Mouse (Mus musculus) liver, embryonic 13.5 days (tissue): Measurements from ENCODE around the gene Dnajc5. TPM values are rescaled to one million over a fixed set of nuclear protein-coding genes. Genes with fewer than 3 reads are reported as not detected.
"Not testable (repeated sequence)": the region's sequence is repeated elsewhere in the genome, so short reads cannot be mapped to it uniquely, and the experiment has no call there.

Experiments
- ATAC-seq: fragments of 200-750 bp; cut with Nextera tagmentation; 2 replicates; pipeline ENCODE4 v1.8.0; 2017; ENCODE audit warnings: low read depth, mild to moderate bottlenecking, moderate number of reproducible peaks, moderate library complexity
- DNase-seq: peaks from one replicate; pipeline ENCODE4 v3.0.0; 2022
- H3K27ac ChIP-seq: fragments of 300-500 bp; sonication (generic); 2 replicates; pipeline ENCODE4 v1.5.1; 2015; ENCODE audit warnings: moderate library complexity, mild to moderate bottlenecking, inconsistent platforms
- H3K27me3 ChIP-seq: fragments of 300-500 bp; sonication (generic); 2 replicates; pipeline ENCODE4 v1.6.1; 2015; ENCODE audit warnings: mild to moderate bottlenecking, inconsistent platforms
- H3K36me3 ChIP-seq: fragments of 300-500 bp; sonication (generic); 2 replicates; pipeline ENCODE4 v1.6.1; 2015; ENCODE audit warnings: mild to moderate bottlenecking, inconsistent platforms
- H3K4me1 ChIP-seq: fragments of 300-500 bp; sonication (generic); replicated peaks from 2 replicates; pipeline ENCODE4 v1.6.1; 2015; ENCODE audit warnings: inconsistent platforms
- H3K4me2 ChIP-seq: fragments of 300-500 bp; sonication (generic); 2 replicates; pipeline ENCODE4 v1.6.1; 2015; ENCODE audit warnings: inconsistent platforms, mild to moderate bottlenecking, moderate library complexity
- H3K4me3 ChIP-seq: fragments of 300-500 bp; sonication (generic); replicated peaks from 2 replicates; pipeline ENCODE4 v1.5.1; 2015; ENCODE audit warnings: mild to moderate bottlenecking, inconsistent platforms
- H3K9ac ChIP-seq: fragments of 300-500 bp; sonication (generic); 2 replicates; pipeline ENCODE4 v1.6.1; 2015; ENCODE audit warnings: mild to moderate bottlenecking, inconsistent platforms
- H3K9me3 ChIP-seq: fragments of 300-500 bp; sonication (generic); replicated peaks from 2 replicates; pipeline ENCODE4 v1.6.1; 2016; ENCODE audit warnings: inconsistent platforms
- WGBS: fragments of 180-500 bp; shearing (Covaris S2); methylation state at CpG from one replicate; pipeline ENCODE4 v1.1.7; 2015; ENCODE audit not compliant: insufficient replicate concordance; 5-methylcytosine and 5-hydroxymethylcytosine counted together
- polyA plus RNA-seq: library from polyadenylated mRNA; unstranded; fragments of >200 nt; fragmentation: Nextera tagmentation; extraction: Ambion mirVana; gene quantifications from 2 replicates; pipeline ENCODE4 v1.2.1, GENCODE M21; 2015

Dnajc5 gene
- polyA plus RNA-seq, 1 experiment from 2014 or later: 29.6 TPM

DNA sequence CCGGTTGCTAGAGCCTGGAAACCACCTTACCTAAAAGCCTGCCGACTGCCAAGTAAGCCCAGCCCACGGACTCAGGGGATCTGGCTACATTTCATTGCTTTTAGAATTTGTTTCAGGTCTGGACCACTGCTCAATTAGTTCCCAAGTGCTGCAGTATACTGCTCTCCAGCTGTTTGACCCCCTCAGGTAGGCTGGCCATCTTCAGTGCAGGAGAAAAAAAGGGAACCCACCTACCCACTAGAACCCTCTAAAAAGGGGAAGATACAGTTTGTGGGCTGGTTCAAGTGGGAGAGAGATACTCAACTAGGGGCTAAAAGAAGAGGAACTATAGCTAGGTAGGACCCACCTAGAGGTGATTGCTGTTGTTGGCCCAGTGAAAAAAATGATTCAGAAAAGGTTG is 28.1 kb upstream of the Dnajc5 start:
- ATAC-seq (no peak), DNase-seq (no peak)
- Histone ChIP-seq H3K27ac (peak overlapping the region; percentile 43; the same call in 1 of the 2 replicates), H3K9ac (peak overlapping the region; percentile 7; the same call in 1 of the 2 replicates), H3K4me3 (no peak overlapping the region), H3K36me3 (no peaks in the 10 kb centered on the region), H3K4me2 (peak overlapping the region; percentile 37), H3K27me3 (no peaks in the 10 kb centered on the region; the same call in 1 of the 2 replicates), H3K9me3 (no peaks in the 10 kb centered on the region), H3K4me1 (peaks cover 35% of the 10 kb centered on the region)
- WGBS: 24% methylated on average over 3 of the region's 3 CpGs

DNA sequence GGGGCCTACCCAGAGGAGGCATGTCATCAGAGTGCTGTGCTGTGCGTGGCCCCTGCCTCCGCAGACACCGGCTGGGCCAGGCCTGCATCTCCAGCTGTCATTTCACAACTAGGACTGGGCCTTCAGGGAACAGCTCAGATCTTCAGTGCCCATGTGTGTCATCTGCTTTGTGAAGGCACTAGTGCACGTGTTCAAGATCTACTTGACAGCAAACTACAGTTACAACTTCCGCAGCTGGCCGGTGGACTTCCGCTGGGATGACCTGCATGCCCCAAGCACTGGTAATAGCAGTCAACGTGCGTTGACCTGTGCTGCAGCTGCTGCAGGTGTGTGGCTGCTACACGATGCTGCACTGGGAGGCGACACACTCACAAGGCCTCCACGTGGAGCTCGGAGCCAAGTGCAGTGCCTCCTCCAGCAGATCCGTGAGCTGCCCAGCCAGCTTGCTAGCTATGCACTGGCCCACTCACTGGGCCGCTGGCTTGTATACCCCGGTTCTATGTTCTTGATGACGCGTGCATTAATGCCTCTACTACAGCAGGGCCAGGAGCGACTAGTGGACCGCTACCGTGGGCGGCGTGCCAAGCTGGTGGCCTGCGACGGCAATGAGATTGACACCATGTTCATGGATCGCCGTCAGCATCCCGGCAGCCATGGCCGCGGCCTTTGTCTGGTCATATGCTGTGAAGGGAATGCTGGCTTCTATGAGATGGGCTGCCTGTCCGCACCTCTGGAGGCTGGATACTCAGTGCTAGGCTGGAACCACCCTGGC is 26.9 kb upstream of the Dnajc5 start, which contains the start of gene Abhd16b:
Gene Abhd16b, plus strand, starts transcription at position 51 of the 772 bp plus-strand sequence.
- ATAC-seq (no peak), DNase-seq (no peak)
- H3K27me3 ChIP-seq: no peaks in the 10 kb centered on the region
- H3K36me3 ChIP-seq: no peaks in the 10 kb centered on the region
- peak within 1 kb of the TSS; percentile 7; the same call in 1 of the 2 replicates for H3K9ac ChIP-seq
- H3K9me3 ChIP-seq: no peaks in the 10 kb centered on the region
- H3K4me1 ChIP-seq: peaks cover 32% of the 10 kb centered on the region
- peak within 1 kb of the TSS; percentile 37 for H3K4me2 ChIP-seq
- 84% methylated on average over 31 of the region's 31 CpGs for WGBS
- H3K4me3 ChIP-seq: no peak within 1 kb of the TSS
- peak within 1 kb of the TSS; percentile 43; the same call in 1 of the 2 replicates for H3K27ac ChIP-seq

DNA sequence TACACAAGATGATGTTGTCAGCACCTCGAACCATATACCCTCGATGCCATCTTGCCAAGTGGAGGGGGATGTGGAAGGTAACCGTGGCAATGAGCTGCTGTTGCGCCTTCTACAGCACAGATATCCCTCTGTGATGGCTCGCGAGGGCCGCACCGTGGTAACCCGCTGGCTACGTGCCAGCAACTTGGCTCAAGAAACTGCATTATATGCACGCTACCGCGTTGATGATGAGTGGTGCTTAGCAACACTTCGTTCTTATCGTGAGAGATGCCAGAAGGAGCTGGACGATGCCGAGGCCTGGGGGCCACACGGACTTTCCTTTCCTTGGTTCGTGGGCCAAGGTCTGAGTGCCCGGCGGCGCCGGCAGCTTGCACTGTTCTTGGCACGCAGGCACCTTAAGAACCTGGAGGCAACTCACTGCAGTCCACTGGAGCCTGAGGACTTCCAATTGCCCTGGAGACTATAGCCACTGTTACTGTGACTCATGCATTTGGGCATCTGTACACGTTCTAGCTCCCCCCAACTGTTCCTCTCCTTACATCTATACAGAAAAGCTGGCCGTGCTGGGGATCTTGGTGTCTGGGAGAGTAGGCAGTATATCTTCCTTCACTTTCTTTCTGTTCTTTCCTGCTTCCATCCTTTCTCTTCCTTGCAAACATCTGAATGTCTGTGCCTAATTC is 25.9 kb upstream of the Dnajc5 start:
- ATAC-seq: no peak
- Histone ChIP-seq H3K36me3 (peaks cover 3% of the 10 kb centered on the region; the same call in 1 of the 2 replicates), H3K4me1 (peaks cover 41% of the 10 kb centered on the region), H3K4me3 (no peak overlapping the region), H3K9me3 (no peaks in the 10 kb centered on the region), H3K4me2 (no peak overlapping the region), H3K27ac (no peak overlapping the region), H3K27me3 (no peaks in the 10 kb centered on the region), H3K9ac (no peak overlapping the region)
- no peak for DNase-seq
- WGBS: 76% methylated on average over 26 of the region's 26 CpGs

DNA sequence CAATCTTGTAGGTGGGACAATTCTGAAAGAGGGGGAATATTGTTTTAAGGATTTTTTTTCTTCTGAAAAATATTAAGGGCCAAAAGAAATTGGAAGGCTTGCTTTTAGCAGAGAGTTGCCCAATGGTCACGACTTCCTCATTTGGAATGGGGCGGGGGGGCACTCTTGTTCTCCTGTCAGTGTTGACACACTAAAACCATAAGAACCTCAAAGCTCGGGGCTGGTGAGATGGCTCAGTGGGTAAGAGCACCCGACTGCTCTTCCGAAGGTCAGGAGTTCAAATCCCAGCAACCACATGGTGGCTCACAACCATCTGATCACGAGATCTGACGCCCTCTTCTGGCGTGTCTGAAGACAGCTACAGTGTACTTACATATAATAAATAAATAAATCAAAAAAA is 24.4 kb upstream of the Dnajc5 start:
- DNase-seq: peak; percentile 24
- WGBS: 31% methylated on average over 8 of the region's 8 CpGs
- peak overlapping the region; percentile 99; the same call in 1 of the 2 replicates for H3K27ac ChIP-seq
- not testable (repeated sequence) for ATAC-seq, H3K27me3 ChIP-seq, H3K9me3 ChIP-seq
- peak overlapping the region; percentile 85 for H3K4me3 ChIP-seq
- peaks cover 42% of the 10 kb centered on the region for H3K4me1 ChIP-seq
- peak overlapping the region; percentile 85 for H3K4me2 ChIP-seq
- peaks cover 17% of the 10 kb centered on the region for H3K36me3 ChIP-seq
- H3K9ac ChIP-seq: peak overlapping the region; percentile 74; the same call in 1 of the 2 replicates

DNA sequence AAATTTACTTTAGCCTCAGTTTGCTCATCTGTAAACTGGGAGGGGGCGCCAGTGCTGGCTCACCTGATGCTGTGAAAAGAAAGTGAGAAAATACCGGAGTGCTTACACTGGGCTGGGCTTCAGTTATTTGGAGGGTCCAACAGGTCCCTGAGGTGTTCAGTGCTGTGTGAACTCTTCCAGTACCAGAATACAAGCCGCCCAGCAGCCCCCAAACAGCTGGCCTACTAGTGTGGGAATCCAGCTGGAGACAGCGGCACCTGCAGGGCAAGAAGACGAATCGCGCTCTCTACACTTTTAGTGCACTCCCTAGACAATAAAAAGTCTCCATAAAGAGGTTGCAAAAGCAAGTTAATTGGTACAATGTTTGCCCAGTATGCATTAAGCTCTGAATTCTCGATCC is 24.0 kb upstream of the Dnajc5 start:
- Histone ChIP-seq H3K27ac (peak overlapping the region; percentile 99), H3K27me3 (no peaks in the 10 kb centered on the region), H3K9me3 (no peaks in the 10 kb centered on the region), H3K9ac (peak overlapping the region; percentile 74), H3K4me1 (peaks cover 42% of the 10 kb centered on the region), H3K4me2 (peak overlapping the region; percentile 85), H3K36me3 (peaks cover 21% of the 10 kb centered on the region), H3K4me3 (peak overlapping the region; percentile 85)
- WGBS: 4% methylated on average over 8 of the region's 8 CpGs
- peak; percentile 24 for ATAC-seq
- peak; percentile 62 for DNase-seq

DNA sequence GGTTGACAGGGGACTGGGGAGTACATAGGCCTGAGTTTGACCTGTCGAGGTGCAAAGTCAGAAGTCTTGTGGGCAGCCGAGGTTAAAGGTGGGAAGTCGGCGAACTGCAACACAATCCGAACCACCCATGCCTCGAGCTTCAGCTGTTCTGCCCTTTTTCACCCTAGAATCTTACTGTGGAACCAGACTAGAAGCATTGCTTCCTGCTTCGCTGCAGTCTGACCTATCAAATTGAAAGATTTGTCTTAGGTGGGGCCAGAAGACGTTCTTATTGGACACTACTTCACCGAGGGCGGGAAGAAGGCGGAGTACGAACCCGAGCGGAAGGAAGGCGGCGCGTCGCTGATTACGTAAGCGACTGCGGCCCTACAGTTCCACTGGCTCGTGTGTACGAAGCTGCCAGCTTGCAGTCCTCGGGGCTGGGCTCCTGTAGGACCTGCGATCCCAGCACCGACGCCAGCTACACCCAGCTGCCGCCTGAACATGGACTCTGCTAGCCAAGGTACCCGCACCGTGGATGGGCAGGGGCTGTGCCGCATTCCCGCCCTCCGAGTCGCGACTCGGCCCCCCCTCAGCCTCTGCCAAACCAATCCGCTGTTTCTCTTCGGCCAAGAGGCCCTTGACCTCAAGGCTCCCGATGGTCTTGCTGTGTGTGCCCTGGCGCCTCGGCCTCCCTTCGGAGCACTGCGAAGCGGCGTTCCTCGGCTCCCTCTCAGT is 23.3 kb upstream of the Dnajc5 start, which contains the start of gene Tpd52l2:
Gene Tpd52l2, plus strand, starts transcription at position 312 of the 717 bp plus-strand sequence.
- ATAC-seq: peak; percentile 93
- Histone ChIP-seq H3K4me1 (peaks cover 37% of the 10 kb centered on the region), H3K4me3 (peak within 1 kb of the TSS; percentile 85), H3K36me3 (peaks cover 28% of the 10 kb centered on the region), H3K27ac (peak within 1 kb of the TSS; percentile 99), H3K9me3 (no peaks in the 10 kb centered on the region), H3K9ac (peak within 1 kb of the TSS; percentile 91), H3K4me2 (peak within 1 kb of the TSS; percentile 85), H3K27me3 (no peaks in the 10 kb centered on the region)
- WGBS: under 1% methylated on average over 46 of the region's 46 CpGs
- DNase-seq: peak; percentile 88

DNA sequence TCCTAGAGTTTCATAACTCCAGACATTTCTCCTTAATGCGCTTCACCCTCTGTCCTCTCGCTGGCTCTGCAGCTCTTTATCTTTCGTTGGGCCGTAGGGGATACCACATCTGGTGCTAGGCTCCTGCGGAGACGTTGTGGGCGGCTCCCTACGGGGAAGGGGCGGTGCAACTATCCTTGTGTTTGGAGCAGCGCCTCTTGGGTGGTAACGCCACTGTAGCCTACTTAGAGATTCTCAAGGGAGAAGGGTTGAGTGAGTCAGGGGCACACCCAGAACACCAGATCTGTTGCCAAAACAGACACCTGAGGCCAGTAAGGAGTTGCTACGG is 22.8 kb upstream of the Dnajc5 start:
- H3K27me3 ChIP-seq: no peaks in the 10 kb centered on the region
- H3K36me3 ChIP-seq: peaks cover 33% of the 10 kb centered on the region
- H3K4me2 ChIP-seq: peak overlapping the region; percentile 85
- peak overlapping the region; percentile 99 for H3K27ac ChIP-seq
- DNase-seq (peak; percentile 86), ATAC-seq (peak; percentile 86)
- WGBS: under 1% methylated on average over 12 of the region's 12 CpGs
- no peaks in the 10 kb centered on the region for H3K9me3 ChIP-seq
- H3K4me1 ChIP-seq: peaks cover 32% of the 10 kb centered on the region
- H3K4me3 ChIP-seq: peak overlapping the region; percentile 85
- peak overlapping the region; percentile 91 for H3K9ac ChIP-seq

DNA sequence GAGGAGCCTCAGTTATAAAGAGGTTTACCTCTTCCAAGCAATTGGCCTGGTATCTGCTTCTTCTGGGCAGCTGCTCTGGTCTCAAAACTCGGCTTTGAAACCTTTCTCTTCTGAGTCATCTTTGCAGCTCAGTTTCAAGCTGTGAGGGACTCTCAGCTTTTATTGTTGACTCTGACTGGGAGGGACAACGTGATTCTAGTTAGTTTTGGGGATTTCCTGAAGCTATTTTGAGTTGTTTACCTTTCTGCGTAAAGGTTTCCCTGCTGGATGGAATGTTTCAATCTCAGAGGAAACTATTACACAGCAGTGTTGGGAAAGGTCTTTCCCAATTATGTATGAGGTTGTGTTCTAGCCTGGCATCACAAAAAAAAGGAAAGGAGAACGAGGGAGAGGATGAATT is 21.6 kb upstream of the Dnajc5 start:
- 69% methylated on average over 4 of the region's 4 CpGs for WGBS
- Histone ChIP-seq H3K9ac (peak overlapping the region; percentile 91; the same call in 1 of the 2 replicates), H3K27me3 (no peaks in the 10 kb centered on the region), H3K4me2 (peak overlapping the region; percentile 85), H3K4me1 (peaks cover 25% of the 10 kb centered on the region), H3K4me3 (peak overlapping the region; percentile 85; the same call in 1 of the 2 replicates), H3K27ac (peak overlapping the region; percentile 99), H3K36me3 (peaks cover 45% of the 10 kb centered on the region), H3K9me3 (no peaks in the 10 kb centered on the region)
- ATAC-seq: no peak
- no peak for DNase-seq

DNA sequence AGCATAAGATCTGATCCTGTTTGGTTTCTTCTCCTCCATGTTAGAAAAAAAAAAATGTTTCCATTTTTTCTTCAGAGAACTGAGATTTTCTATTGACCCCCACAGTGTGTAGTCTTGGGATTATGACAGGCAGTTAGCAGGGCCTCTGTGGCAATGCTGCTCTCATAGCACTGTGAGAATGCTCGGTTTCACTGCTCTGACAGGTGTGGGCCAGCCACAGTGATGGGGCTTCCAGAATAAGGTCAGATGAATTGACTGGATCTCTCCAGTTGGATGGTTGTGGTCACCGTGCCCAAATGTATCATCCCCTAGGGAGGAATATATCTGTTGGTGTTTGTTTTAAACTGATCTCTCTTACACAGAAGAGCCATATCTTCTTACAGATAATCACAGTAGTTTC is 11.1 kb upstream of the Dnajc5 start:
- ATAC-seq: no peak
- H3K9me3 ChIP-seq: no peaks in the 10 kb centered on the region
- no peak for DNase-seq
- H3K4me2 ChIP-seq: no peak overlapping the region
- no peak overlapping the region for H3K9ac ChIP-seq
- 76% methylated on average over 2 of the region's 2 CpGs for WGBS
- H3K27me3 ChIP-seq: no peaks in the 10 kb centered on the region
- H3K27ac ChIP-seq: no peak overlapping the region
- H3K4me3 ChIP-seq: no peak overlapping the region
- no peaks in the 10 kb centered on the region for H3K4me1 ChIP-seq
- peaks cover 97% of the 10 kb centered on the region for H3K36me3 ChIP-seq

DNA sequence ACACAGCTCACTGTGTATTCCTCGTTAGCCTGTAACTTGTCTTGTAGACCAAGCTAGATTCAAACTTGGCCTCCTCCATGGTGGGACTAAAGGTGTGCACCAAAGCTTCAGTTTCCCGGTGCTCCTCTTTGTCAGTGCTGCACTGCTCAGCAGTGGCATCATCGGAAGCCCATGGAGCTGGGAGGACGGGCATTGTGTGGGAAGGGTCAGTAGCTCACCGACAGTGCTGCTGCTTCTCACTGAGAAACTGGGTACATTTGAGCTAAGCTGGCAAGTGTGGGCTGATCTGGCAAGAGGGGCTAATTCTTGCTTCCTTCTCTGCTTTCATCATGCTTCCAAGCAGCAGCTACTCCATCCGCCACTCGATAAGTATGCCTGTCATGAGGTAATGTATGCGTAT is 9.1 kb upstream of the Dnajc5 start:
- Histone ChIP-seq H3K27ac (no peak overlapping the region), H3K27me3 (no peaks in the 10 kb centered on the region), H3K4me2 (no peak overlapping the region), H3K4me1 (no peaks in the 10 kb centered on the region), H3K4me3 (no peak overlapping the region), H3K9me3 (no peaks in the 10 kb centered on the region), H3K36me3 (peaks cover 97% of the 10 kb centered on the region), H3K9ac (no peak overlapping the region)
- WGBS: 89% methylated on average over 8 of the region's 8 CpGs
- ATAC-seq (no peak), DNase-seq (no peak)

DNA sequence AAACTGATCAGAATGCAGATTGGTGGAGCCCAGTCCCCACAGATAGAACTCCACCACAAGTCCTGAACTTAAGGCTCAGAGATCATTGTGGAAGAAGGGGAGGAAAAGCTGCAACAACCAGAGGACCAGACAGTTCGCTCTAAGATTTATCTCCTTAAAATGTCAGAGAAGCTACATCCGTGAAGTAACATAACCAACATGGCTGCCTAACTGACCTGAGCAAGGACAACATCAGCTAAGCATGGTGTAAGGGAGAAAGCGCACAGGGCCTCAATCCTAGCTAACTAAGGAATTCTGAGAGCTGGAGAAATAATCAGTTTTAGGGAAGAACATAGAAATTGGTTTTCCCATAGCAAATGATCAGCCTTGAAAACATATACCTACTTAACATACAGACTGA is 1.1 kb upstream of the Dnajc5 start:
- ATAC-seq (no peak), DNase-seq (no peak)
- no peaks in the 10 kb centered on the region for H3K27me3 ChIP-seq
- peaks cover 42% of the 10 kb centered on the region for H3K4me1 ChIP-seq
- 63% methylated on average over 3 of the region's 3 CpGs for WGBS
- H3K36me3 ChIP-seq: peaks cover 40% of the 10 kb centered on the region
- H3K9ac ChIP-seq: peak overlapping the region; percentile 96
- peak overlapping the region; percentile 91 for H3K4me3 ChIP-seq
- H3K4me2 ChIP-seq: peak overlapping the region; percentile 81
- no peaks in the 10 kb centered on the region for H3K9me3 ChIP-seq
- peak overlapping the region; percentile 98 for H3K27ac ChIP-seq
